Mouse (Mus musculus) gastrocnemius, postnatal 25 days (tissue): ENCODE results near the gene Sdc4. TPM values are rescaled to one million over a fixed set of nuclear protein-coding genes. Genes with fewer than 3 reads are reported as not detected.

Experiments used
- DNase-seq: peaks from one replicate; pipeline ENCODE4 v3.0.0; 2022
- total RNA-seq, 2 experiments: library from RNA; stranded (reverse); gene quantifications; 1 replicate in 1 of 2; 2 replicates in 1 of 2; pipeline ENCODE4 v1.2.3; 2021

Sdc4 gene
- total RNA-seq, 2 experiments from 2014 or later: 28.0 to 62.1 TPM

- DNase-seq: no peak
Measured at GRCm38 (mm10) chr2:164431676-164432465, 11.8 kb downstream of the Sdc4 start.

GRCm38 (mm10) chr2:164430697-164431096 is 13.0 kb downstream of the Sdc4 start:
- DNase-seq: no peak

GRCm38 (mm10) chr2:164429881-164430615 is 13.6 kb downstream of the Sdc4 start:
- DNase-seq: no peak

- DNase-seq: no peak
Measured at GRCm38 (mm10) chr2:164428451-164428850, 15.2 kb downstream of the Sdc4 start.

- DNase-seq: no peak
Measured at GRCm38 (mm10) chr2:164426952-164427351, 16.7 kb downstream of the Sdc4 start.

- DNase-seq: no peak
Measured at GRCm38 (mm10) chr2:164426121-164426520, 17.6 kb downstream of the Sdc4 start.

- DNase-seq: no peak
Measured at GRCm38 (mm10) chr2:164425401-164425800, 18.3 kb downstream of the Sdc4 start.

GRCm38 (mm10) chr2:164424406-164424805 is 19.3 kb downstream of the Sdc4 start:
- DNase-seq: no peak

GRCm38 (mm10) chr2:164423464-164423863 is 20.2 kb downstream of the Sdc4 start:
- peak; percentile 39 for DNase-seq

GRCm38 (mm10) chr2:164422675-164423393 is 20.9 kb downstream of the Sdc4 start:
- no peak for DNase-seq

- no peak for DNase-seq
Measured at GRCm38 (mm10) chr2:164421979-164422378, 21.7 kb downstream of the Sdc4 start.

- DNase-seq: no peak
Measured at GRCm38 (mm10) chr2:164421306-164421705, 22.4 kb downstream of the Sdc4 start.

- no peak for DNase-seq
Measured at GRCm38 (mm10) chr2:164419489-164419888, 24.2 kb downstream of the Sdc4 start.

- no peak for DNase-seq
Measured at GRCm38 (mm10) chr2:164418308-164418875, 25.3 kb downstream of the Sdc4 start.

GRCm38 (mm10) chr2:164417198-164417597 is 26.5 kb downstream of the Sdc4 start:
- no peak for DNase-seq

GRCm38 (mm10) chr2:164414581-164414980 is 29.1 kb downstream of the Sdc4 start:
- DNase-seq: no peak

GRCm38 (mm10) chr2:164414167-164414566 is 29.5 kb downstream of the Sdc4 start:
- no peak for DNase-seq

GRCm38 (mm10) chr2:164407708-164408107 is 36.0 kb downstream of the Sdc4 start:
- DNase-seq: peak; percentile 45

- no peak for DNase-seq
Measured at GRCm38 (mm10) chr2:164405519-164405918, 38.2 kb downstream of the Sdc4 start.

- no peak for DNase-seq
Measured at GRCm38 (mm10) chr2:164405060-164405459, 38.6 kb downstream of the Sdc4 start, which contains the start of gene Matn4. TSS of gene Matn4 (minus strand) at chr2:164405160.

- peak; percentile 45 for DNase-seq
Measured at GRCm38 (mm10) chr2:164404082-164404990, 39.4 kb downstream of the Sdc4 start.
